Mouse (Mus musculus): ENCODE measurements around the gene Dnah7a. TPM values are rescaled to one million over a fixed set of nuclear protein-coding genes. Genes with fewer than 3 reads are reported as not detected.
A peak's percentile ranks its signal among the peaks of the same experiment; 100 is the strongest.
"Not testable (repeated sequence)": the region's sequence is repeated elsewhere in the genome, so short reads cannot be mapped to it uniquely, and the experiment has no call there.

Dnah7a gene
- polyA plus RNA-seq (2012; rRNA removed): 0.28 and 0.39 TPM in 2 replicates

DNA sequence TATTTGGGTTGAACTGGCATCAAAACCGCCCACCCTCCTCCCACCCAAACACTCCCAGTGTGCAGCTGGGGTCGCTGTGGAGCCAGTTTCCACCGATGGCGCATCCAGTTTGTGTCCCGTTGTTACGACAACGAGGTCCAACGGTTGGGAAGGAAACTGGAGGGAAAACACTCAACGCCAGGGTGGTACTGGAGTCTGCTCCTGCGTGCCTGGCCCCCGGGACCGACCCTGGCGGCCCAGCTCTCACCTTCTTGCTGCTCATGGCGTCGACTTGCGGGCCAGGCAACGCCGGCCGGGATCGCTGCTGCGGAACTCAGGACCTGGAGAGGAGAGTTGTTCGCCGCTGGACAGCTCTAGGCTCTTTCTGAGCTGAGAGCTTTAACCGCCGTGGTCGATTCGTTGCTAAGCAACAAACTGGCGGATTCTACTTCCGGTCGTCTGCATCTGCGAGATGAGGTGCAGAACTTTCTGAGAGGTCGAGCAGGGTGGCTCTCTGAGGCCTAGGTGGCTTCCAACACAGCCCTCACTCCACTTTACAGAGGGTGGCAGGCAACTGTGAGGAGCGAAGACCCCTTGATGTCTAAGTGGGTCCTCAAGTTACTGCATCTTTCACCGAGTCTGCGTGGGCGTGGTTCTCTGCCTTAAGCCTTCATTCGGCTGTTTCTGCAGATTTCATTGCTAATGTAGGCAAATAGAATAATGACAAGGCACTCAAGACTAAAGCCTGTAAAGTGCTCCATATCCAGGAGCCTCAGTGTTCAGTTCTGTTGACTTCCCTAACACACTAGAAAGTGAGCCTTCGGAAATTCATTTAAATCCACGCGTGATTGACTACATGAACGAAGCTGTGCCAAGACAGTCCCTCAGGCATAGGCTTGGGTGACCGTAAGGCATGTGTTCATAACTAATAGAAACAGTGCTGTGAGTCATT is at the start of gene Dnah7a:
TSS of gene Dnah7a (minus strand) at position 354 of the 931 bp plus-strand sequence.
- no peak for DNase-seq (ENCODE audit: low read depth)

- DNase-seq (ENCODE audit: low read depth): not testable (repeated sequence)
Measured at GRCm38 (mm10) chr1:53753501-53753900, 46.9 kb upstream of the Dnah7a start.

GRCm38 (mm10) chr1:53751144-53751543 is 44.6 kb upstream of the Dnah7a start:
- no peak for DNase-seq (ENCODE audit: low read depth)

GRCm38 (mm10) chr1:53750697-53751096 is 44.1 kb upstream of the Dnah7a start:
- DNase-seq (ENCODE audit: low read depth): not testable (repeated sequence)

- DNase-seq (ENCODE audit: low read depth): not testable (repeated sequence)
Measured at GRCm38 (mm10) chr1:53749881-53750385, 43.3 kb upstream of the Dnah7a start.

DNA sequence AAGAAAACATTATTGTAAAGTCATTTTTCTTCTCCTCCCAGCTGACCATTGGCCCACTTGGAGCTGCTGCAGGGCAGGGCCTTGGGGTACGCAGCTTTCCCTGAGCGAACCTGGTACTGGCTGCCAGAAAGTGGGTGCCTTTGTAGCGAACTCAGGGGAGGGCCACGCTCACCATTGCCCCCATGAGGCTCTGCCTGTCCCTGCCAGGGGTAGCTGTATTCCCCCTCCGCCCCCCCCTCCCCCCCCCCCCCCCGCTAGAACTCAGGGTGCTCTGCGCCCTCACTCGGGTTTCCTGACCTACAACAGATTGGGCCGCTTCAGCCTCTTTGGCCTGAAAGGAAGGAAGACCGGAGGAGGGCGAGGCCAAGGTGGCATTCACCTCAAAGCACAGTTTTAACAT is 42.0 kb upstream of the Dnah7a start:
- no peak for DNase-seq (ENCODE audit: low read depth)

DNA sequence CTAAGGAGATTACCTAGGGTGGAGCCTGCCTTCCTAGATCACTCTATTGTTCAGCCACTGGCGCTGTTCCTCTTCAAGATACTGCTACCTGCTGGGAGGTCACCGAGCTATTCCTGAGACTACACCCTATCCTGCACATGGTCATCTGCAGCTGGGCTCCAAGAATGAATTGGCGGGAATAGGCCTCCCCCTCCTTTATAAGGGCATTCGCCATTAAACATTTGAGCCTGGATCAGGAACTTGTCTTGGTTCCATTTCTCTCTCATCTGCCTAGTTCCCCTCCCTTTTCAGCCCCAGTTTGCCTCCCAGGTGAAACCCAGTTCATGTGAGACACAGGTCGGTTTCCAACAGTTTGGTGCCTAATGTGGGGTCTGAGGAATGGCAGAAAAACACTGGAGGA is 39.4 kb upstream of the Dnah7a start:
- no peak for DNase-seq (ENCODE audit: low read depth)

GRCm38 (mm10) chr1:53741742-53742458 is 35.3 kb upstream of the Dnah7a start:
- no peak for DNase-seq (ENCODE audit: low read depth)

- DNase-seq (ENCODE audit: low read depth): no peak
Measured at GRCm38 (mm10) chr1:53740777-53741336, 34.3 kb upstream of the Dnah7a start.

DNA sequence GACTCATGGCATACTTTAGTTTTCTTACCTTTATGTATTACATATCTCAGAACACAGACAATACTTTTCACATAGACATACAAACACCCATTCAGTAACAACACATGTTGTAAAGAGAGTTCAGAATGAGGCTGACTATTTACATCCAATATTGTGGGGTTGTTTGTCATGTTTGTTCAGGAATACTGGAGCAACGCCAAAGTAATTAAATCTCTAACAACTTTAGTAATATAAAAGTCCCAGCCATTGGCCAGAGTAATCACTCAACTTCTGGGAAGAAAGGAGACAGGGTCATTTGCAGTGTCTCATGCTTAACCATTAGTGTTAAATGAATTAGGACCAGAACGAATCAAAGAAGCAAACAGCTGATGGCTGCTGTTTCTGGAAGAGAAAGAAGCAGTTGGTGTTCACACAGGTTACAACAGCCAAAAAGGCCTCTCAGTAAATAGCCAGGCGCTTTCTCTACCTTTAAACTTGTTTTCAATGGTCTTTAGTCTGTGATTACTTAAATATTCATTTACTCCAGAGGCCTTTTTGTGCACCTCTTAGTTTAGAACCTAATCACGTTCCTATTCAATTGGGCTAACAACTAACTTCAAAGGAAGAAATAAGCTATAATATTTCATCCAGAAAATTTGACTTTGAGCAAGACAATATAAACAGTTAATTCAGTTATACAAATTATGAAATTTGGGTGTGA is 33.6 kb upstream of the Dnah7a start:
- not testable (repeated sequence) for DNase-seq (ENCODE audit: low read depth)

GRCm38 (mm10) chr1:53736583-53736982 is 30.0 kb upstream of the Dnah7a start:
- no peak for DNase-seq (ENCODE audit: low read depth)

GRCm38 (mm10) chr1:53728489-53729225 is 22.1 kb upstream of the Dnah7a start:
- no peak for DNase-seq (ENCODE audit: low read depth)

DNA sequence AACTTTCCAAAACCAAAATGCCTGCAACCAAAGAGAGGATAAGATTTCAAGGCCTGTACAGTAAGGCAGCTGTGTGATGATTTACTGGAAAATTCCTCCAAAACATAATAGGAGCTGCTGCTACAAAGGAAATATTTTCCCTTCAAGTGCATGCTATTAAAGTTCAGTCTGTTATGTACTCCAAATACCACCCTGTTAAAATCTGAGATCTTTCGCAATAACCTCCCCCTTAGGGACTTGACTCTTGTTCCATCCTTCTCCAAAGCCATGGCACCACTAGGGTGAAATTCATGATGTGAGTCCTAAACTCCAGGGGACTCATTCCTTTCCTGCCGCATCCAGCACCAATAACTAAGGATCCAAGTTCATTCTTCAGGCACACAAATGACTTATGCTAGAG is 20.3 kb upstream of the Dnah7a start:
- no peak for DNase-seq (ENCODE audit: low read depth)

DNA sequence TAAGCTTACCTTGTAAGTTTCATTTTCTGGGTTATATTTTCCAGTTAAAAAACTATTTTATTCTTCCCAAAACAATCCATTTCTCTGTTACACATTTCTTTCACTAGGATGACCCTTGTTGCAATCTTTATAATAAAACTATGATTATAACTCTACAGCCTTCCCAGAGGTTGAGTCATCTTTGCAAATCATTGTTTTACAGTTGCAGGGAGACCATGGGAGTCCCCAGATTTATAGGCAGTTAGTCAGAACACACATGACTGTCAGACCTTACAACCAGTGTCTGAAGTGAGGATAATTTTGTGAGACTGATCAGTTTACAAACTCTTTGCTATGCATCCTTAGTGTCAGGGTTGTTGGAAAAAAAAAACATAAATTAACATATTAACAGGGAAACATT is 14.8 kb upstream of the Dnah7a start:
- DNase-seq (ENCODE audit: low read depth): no peak

DNA sequence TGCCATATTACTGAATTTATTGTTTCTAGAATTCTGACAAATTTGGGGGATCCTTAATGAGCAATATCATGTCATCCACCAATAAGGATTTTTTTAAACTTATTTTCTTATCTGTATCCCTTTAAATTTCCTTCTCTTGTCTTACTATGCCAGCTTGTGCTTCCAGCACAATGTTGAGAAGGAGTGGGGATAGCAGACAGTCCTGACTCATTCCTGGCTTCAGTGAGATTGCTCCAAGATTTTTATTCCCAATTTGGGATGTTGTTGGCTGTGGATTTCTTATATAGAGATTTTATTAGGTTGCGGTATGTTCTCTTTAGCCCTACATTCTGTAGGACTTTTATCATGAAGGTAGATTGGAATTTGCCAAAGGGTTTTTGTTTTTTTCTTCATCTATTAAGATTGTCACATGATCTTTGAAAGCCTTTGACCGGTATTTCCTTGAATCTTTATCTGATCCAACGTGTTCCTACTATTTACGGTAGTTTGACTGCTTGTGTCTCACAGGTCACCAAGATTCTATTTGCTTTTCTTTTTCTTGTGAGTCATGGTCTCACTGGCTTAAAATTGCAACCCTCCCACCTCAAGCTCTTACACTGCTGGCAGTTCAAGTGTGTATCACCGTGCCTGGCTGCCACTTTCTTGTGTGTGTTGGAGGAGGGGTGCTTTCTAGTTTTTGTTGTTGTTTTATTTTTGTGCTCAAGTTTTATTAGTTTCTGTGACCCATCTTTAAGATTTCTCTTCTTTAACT is 14.2 kb upstream of the Dnah7a start:
- DNase-seq (ENCODE audit: low read depth): no peak

DNA sequence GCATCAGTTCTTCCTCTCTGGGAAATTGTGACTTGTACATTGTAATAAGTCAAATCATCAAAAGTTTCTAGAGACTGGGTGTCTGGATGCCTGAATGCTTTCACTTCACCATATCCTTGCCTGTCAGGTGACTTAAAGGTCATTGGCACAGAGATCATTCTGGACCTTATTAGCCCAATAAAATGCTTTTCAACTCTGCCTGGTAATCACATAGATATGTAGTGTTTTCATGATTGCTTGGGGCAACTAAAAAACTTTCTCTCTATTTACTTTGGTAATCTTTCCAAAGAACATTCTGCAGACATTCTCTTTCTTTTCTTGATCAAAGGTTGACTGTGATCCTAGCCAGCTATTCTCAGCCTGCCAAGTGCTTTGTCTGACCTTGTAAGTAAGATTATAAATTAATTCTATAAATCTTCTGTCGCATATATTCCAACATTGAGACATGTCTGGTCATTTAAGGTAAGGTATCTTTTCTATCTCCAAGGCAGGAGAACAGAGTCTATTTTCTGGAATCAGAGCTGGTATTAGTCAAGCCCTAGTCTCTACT is 9.5 kb upstream of the Dnah7a start:
- peak; percentile 66 for DNase-seq (ENCODE audit: low read depth)

- no peak for DNase-seq (ENCODE audit: low read depth)
Measured at GRCm38 (mm10) chr1:53715446-53715845, 8.9 kb upstream of the Dnah7a start.

GRCm38 (mm10) chr1:53713383-53713782 is 6.8 kb upstream of the Dnah7a start:
- DNase-seq (ENCODE audit: low read depth): not testable (repeated sequence)

DNA sequence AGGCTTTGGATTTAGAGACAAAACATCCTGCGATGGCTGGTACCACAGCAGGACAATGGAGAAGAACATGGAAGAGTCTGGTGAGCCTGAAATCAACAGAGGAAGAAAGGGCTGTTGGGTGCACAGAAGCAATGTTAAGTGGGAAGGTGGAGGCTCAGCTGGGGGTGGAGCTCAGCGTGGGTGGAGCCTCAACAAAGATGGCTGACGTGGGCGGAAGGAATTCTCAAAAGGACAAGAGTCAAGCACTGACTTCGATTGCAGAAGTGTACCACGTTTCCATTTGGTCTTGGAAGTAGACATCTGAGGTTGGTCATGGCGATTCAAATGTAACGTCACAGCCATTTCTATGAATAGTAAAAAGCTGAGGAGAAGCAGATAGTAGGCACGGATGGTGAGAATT is 4.5 kb upstream of the Dnah7a start:
- DNase-seq (ENCODE audit: low read depth): no peak

DNA sequence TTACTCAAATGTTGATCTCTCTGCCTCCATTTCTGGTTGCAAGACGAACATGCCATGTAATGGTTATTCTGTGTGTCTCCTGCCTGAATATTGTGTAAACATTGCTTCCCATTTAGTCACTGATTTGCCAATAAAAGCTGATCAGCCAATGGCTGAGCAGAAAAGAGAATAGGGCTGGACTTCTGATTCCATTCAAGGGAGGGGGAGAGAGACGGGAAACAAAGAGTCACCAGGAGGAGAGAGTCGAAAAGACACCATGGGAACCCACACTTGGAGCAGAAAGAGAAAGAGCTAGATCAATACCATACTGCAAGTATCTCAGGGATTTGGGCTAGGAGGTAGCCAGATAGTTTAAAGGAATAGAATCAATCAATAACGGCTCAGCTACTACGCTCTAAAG is 3.0 kb upstream of the Dnah7a start:
- not testable (repeated sequence) for DNase-seq (ENCODE audit: low read depth)

Measured in gonadal fat pad, adult 2 months (tissue).